Mouse (Mus musculus) frontal cortex, adult 2 months (tissue): Measurements from ENCODE around the gene Snx21. TPM values are rescaled to one million over a fixed set of nuclear protein-coding genes. Genes with fewer than 3 reads are reported as not detected.

ENCODE experiments used
- DNase-seq, 2 experiments: peaks; one replicate each; pipeline ENCODE4 v3.0.0; 2022; ENCODE audit warnings: low spot score in 1 of 2; ENCODE audit errors: extremely low spot score in 1 of 2
- polyA plus RNA-seq: library from polyadenylated mRNA; depleted of rRNA; stranded (reverse); fragments of >200 nt; gene quantifications from 2 replicates; pipeline ENCODE4 v1.2.3, GENCODE M21; 2012; rRNA removed

Snx21 gene
- polyA plus RNA-seq: 59.9 and 60.9 TPM in 2 replicates

GRCm38 (mm10) chr2:164785481-164786387, at the start of gene Snx21:
Snx21 (plus strand) TSS chr2:164785823.
- peak; percentile 72 to 88 for DNase-seq

- DNase-seq: no peak
These were observed 48.1 kb upstream of the Snx21 start for GRCm38 (mm10) chr2:164737377-164738090.

- DNase-seq: peak in 1 of 2 experiments; percentile 20
These were observed 45.7 kb upstream of the Snx21 start for GRCm38 (mm10) chr2:164739876-164740275.

GRCm38 (mm10) chr2:164744987-164745386, 40.6 kb upstream of the Snx21 start:
- no peak for DNase-seq

- peak; percentile 85 to 95 for DNase-seq
These were observed 39.7 kb upstream of the Snx21 start, which contains the start of the genes Wfdc3 and Dnttip1 for GRCm38 (mm10) chr2:164745843-164746479. Wfdc3 (minus strand) TSS chr2:164745931. Dnttip1 (plus strand) TSS chr2:164745983.

- DNase-seq: no peak
These were observed 38.9 kb upstream of the Snx21 start for GRCm38 (mm10) chr2:164746693-164747092.

- DNase-seq: no peak
These were observed 37.4 kb upstream of the Snx21 start for GRCm38 (mm10) chr2:164748191-164748590.

- no peak for DNase-seq
These were observed 36.6 kb upstream of the Snx21 start for GRCm38 (mm10) chr2:164748991-164749390.

GRCm38 (mm10) chr2:164752454-164752853, 33.2 kb upstream of the Snx21 start:
- no peak for DNase-seq

- DNase-seq: no peak
These were observed 31.5 kb upstream of the Snx21 start for GRCm38 (mm10) chr2:164754105-164754504.

- DNase-seq: no peak
These were observed 30.8 kb upstream of the Snx21 start for GRCm38 (mm10) chr2:164754800-164755199.

- DNase-seq: no peak
These were observed 27.8 kb upstream of the Snx21 start for GRCm38 (mm10) chr2:164757841-164758240.

- DNase-seq: no peak
These were observed 26.9 kb upstream of the Snx21 start for GRCm38 (mm10) chr2:164758692-164759091.

GRCm38 (mm10) chr2:164760059-164760833, 25.4 kb upstream of the Snx21 start:
- DNase-seq: no peak

GRCm38 (mm10) chr2:164761502-164761901, 24.1 kb upstream of the Snx21 start:
- no peak for DNase-seq

GRCm38 (mm10) chr2:164761971-164762370, 23.7 kb upstream of the Snx21 start:
- DNase-seq: no peak

- no peak for DNase-seq
These were observed 23.0 kb upstream of the Snx21 start for GRCm38 (mm10) chr2:164762593-164762992.

GRCm38 (mm10) chr2:164765841-164766240, 19.8 kb upstream of the Snx21 start:
- peak; percentile 59 to 60 for DNase-seq

- no peak for DNase-seq
These were observed 17.6 kb upstream of the Snx21 start for GRCm38 (mm10) chr2:164767812-164768540.
